Mouse (Mus musculus): Measurements from ENCODE around the gene Hist1h2bl.
A peak's percentile ranks its signal among the peaks of the same experiment; 100 is the strongest.
"Not testable (repeated sequence)": the region's sequence is repeated elsewhere in the genome, so short reads cannot be mapped to it uniquely, and the experiment has no call there.

Gene Hist1h2bl

DNA sequence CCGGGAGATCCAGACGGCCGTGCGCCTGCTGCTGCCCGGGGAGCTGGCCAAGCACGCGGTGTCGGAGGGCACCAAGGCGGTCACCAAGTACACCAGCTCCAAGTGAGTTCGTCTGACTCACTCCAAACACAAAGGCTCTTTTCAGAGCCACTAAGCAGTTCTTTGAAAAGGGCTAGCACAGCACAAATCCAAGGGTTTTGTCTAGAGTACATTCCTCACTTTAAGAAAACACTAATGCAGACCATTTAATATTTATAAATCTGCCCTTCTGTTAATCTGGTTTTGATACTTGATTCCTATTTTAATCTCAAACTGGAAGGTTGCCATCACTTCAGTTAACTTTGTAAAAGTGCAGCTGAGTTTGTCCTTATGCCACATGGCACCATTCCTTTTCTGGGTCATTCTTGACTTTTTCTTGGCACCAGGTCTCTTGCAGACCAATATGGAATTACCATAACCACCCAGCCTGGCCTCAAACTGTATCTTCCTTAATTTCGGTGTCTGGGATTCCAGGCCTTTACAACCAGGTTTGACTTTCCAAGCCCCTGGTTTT lies 6.5 kb upstream of the Hist1h2bl start:
- DNase-seq (ENCODE audit: low read depth), result no peak

DNA sequence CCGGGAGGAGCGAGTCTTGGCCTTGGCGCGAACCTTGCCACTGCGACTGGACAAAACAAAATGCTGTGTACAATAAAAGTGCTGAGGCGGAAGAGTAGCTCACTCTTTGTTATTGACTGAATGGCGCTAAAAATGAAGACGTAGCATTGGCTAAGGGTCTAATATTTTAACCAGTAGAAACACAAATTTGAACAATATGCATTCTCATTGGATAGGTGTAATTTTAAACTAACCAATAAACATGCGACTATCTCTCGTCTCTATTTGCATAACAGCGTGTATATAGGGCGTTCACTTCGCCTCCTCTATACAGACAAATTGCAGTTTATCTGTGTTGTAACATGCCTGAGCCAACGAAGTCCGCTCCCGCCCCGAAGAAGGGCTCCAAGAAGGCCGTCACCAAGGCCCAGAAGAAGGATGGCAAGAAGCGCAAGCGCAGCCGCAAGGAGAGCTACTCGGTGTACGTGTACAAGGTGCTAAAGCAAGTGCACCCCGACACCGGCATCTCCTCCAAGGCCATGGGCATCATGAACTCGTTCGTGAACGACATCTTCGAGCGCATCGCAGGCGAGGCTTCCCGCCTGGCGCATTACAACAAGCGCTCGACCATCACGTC lies 5.9 kb upstream of the Hist1h2bl start, which contains the start of gene Hist1h2bm:
TSS of gene Hist1h2bm (plus strand) at position 288 of the 616 bp plus-strand sequence.
- peak; percentile 77 for DNase-seq (ENCODE audit: low read depth)

GRCm38 (mm10) chr13:21721107-21721756 lies 5.3 kb upstream of the Hist1h2bl start:
- not testable (repeated sequence) for DNase-seq (ENCODE audit: low read depth)

GRCm38 (mm10) chr13:21718381-21719080 lies 2.6 kb upstream of the Hist1h2bl start:
- no peak for DNase-seq (ENCODE audit: low read depth)

- DNase-seq (ENCODE audit: low read depth), result peak; percentile 83
Measured at GRCm38 (mm10) chr13:21717397-21718357, 1.7 kb upstream of the Hist1h2bl start, which contains the start of gene Hist1h3h. Hist1h3h (plus strand) TSS chr13:21717659.

DNA sequence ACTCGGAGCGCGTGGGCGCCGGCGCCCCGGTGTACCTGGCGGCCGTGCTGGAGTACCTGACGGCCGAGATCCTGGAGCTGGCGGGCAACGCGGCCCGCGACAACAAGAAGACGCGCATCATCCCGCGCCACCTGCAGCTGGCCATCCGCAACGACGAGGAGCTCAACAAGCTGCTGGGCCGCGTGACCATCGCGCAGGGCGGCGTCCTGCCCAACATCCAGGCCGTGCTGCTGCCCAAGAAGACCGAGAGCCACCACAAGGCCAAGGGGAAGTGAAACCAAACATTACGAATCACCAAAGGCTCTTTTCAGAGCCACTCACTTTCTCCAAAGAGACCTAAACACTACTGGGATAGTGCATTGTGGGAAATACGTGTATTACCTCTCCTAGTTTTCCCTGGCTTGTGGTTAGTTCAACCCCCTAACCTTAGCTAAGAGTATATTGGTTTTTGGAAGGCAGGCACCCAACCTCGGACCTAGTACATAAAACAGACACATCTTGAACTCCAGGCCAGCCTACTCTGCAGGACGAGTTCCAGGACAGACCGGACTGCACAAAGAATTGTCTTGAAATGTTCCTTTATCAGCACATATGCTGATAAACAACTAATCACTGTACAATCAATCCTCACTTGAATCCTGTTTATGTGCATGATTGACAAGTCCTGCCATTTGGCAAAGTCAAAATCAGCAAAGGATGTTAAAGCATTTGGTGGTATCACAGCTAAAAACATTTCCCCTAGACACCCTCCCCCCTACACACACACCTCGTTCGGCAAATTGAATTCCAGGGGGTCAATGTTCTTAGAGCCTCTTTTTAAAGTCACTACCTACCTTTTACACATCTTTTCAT lies 823 bp upstream of the Hist1h2bl start:
- not testable (repeated sequence) for DNase-seq (ENCODE audit: low read depth)

GRCm38 (mm10) chr13:21715131-21715863 lies 646 bp downstream of the Hist1h2bl start:
- DNase-seq (ENCODE audit: low read depth), result no peak

GRCm38 (mm10) chr13:21714725-21715124 lies 1.2 kb downstream of the Hist1h2bl start:
- peak; percentile 64 for DNase-seq (ENCODE audit: low read depth)

DNA sequence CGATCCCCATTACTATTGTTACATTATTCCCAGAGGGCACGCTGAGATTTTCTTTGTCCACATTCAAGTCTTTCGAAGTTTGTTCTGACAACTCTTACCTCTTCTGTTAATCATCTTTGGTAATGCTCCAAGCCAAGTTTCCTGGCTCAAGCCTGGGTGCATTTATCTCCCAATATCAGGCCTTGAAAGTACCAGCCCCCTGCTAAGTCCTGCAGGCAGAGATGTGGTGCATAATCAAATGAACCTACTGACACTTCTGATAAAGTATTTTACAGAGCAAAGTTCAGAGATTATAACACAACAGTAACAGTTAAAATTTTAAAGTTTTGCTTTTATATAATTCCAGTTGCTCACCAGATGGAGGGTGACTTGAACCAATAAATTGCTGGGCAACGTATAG lies 4.2 kb downstream of the Hist1h2bl start:
- DNase-seq (ENCODE audit: low read depth), result no peak

GRCm38 (mm10) chr13:21710821-21711525 lies 5.0 kb downstream of the Hist1h2bl start:
- no peak for DNase-seq (ENCODE audit: low read depth)

DNA sequence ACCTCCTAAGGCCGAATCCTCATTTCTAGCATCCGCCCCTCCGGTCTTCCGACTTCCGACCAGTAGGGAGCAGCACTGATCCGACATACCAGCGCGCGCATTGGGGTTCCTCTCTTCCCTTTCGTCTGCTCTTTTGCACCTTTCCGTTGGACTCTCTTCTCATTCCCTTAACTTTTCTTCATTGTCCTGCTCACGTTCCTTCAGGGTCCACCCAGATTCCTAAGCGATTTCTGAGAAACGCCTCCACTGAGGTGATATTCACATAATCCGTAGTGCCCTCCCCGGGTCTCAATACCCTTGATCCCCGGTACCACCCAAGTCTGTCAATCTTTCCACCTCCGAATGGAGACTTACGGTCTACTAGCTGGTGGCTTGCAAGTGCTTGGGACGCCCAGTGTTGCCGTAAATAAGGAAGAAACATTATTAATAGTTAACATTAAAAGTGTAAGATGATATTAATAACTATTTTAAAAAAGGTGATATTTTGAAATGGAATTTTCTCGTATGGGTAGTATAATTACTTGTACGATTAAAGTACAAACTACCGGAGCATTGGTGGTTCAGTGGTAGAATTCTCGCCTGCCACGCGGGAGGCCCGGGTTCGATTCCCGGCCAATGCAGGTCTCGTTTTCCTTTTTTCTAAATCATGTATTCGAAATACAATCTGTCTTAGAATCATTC lies 5.8 kb downstream of the Hist1h2bl start:
- peak; percentile 78 for DNase-seq (ENCODE audit: low read depth)

DNA sequence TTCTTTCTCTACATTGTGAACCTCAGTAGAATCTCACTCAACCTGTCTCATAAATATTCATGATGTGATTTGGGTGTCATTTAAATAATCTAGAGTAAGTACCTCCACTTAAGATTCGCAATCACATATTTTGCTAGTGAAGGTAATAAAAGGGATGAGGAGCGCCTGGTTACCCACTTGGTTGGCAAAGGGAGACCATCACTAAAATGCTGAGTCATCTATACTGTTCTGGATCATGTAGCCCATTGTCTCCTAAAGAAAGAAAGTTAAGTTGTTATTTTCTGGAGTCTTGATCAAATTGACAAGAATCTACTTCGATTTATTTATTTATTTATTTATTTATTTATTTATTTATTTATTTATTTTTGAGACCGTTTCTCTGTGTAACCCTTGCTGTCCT lies 9.3 kb downstream of the Hist1h2bl start:
- no peak for DNase-seq (ENCODE audit: low read depth)

GRCm38 (mm10) chr13:21697811-21698210 lies 18.1 kb downstream of the Hist1h2bl start, which contains the start of gene Olfr1359:
Olfr1359 (plus strand) TSS chr13:21698111.
- no peak for DNase-seq (ENCODE audit: low read depth)

GRCm38 (mm10) chr13:21677305-21677704 lies 38.6 kb downstream of the Hist1h2bl start, which contains the start of gene Olfr1360:
Olfr1360 (minus strand) TSS chr13:21677405.
- no peak for DNase-seq (ENCODE audit: low read depth)
